Mouse (Mus musculus) heart, embryonic 10.5 days (tissue): ENCODE measurements around the gene Mllt11. TPM values are rescaled to one million over a fixed set of nuclear protein-coding genes. Genes with fewer than 3 reads are reported as not detected.

Experiments used
- DNase-seq: peaks from one replicate; pipeline ENCODE4 v3.0.0-alpha.2; 2017; ENCODE audit warnings: low spot score
- H3K27ac ChIP-seq: fragments of 300-500 bp; sonication (generic); 2 replicates; pipeline ENCODE4 v1.5.1; 2016; ENCODE audit warnings: mild to moderate bottlenecking
- H3K27me3 ChIP-seq: fragments of 300-500 bp; sonication (generic); 2 replicates; pipeline ENCODE4 v1.6.1; 2016; ENCODE audit warnings: mild to moderate bottlenecking; ENCODE audit not compliant: poor library complexity, insufficient read depth, severe bottlenecking
- H3K36me3 ChIP-seq: fragments of 300-500 bp; sonication (generic); 2 replicates; pipeline ENCODE4 v1.6.1; 2016; ENCODE audit warnings: mild to moderate bottlenecking, moderate library complexity
- H3K4me1 ChIP-seq: fragments of 300-500 bp; sonication (generic); 2 replicates; pipeline ENCODE4 v1.6.1; 2016; ENCODE audit warnings: mild to moderate bottlenecking
- H3K4me3 ChIP-seq: fragments of 300-500 bp; sonication (generic); 2 replicates; pipeline ENCODE4 v1.5.1; 2016; ENCODE audit warnings: mild to moderate bottlenecking, moderate library complexity
- H3K9me3 ChIP-seq: fragments of 300-500 bp; sonication (generic); 2 replicates; pipeline ENCODE4 v1.6.1; 2016; ENCODE audit warnings: mild to moderate bottlenecking, moderate library complexity
- WGBS: fragments of 180-500 bp; shearing (Covaris S2); methylation state at CpG from one replicate; pipeline ENCODE4 v1.1.7; 2016; 5-methylcytosine and 5-hydroxymethylcytosine counted together
- polyA plus RNA-seq: library from polyadenylated mRNA; unstranded; fragments of >200 nt; fragmentation: Nextera tagmentation; extraction: Ambion mirVana; gene quantifications from 2 replicates; pipeline ENCODE4 v1.2.1, GENCODE M21; 2016

Gene Mllt11
- polyA plus RNA-seq, 1 experiment from 2014 or later = 11.1 TPM

DNA sequence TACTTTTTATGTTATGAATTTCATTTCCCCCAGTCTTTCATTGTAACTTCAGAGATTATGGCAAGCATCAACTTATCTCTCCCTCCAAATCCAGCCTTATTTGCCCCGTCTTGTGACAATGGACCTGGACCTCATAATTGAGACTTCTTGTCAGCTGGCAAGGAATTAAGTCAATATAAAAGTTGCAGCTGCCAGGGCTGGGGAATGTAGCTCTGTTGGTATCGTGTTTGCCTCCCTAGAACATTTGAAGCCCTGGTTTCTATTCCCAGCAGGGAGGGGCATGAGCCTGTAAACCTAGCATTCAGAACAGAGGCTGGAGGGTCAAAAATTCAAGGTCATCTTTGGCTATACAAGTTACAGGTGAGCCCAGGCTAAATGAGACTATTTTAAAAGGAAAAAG, 36.2 kb downstream of the Mllt11 start:
- no peak overlapping the region for H3K4me3 ChIP-seq
- H3K27ac ChIP-seq = no peak overlapping the region
- no peaks in the 10 kb centered on the region for H3K4me1 ChIP-seq
- DNase-seq = no peak
- WGBS = 87% methylated on average over 2 of the region's 2 CpGs
- no peaks in the 10 kb centered on the region for H3K9me3 ChIP-seq
- H3K27me3 ChIP-seq = no peaks in the 10 kb centered on the region
- H3K36me3 ChIP-seq = peaks cover 78% of the 10 kb centered on the region

DNA sequence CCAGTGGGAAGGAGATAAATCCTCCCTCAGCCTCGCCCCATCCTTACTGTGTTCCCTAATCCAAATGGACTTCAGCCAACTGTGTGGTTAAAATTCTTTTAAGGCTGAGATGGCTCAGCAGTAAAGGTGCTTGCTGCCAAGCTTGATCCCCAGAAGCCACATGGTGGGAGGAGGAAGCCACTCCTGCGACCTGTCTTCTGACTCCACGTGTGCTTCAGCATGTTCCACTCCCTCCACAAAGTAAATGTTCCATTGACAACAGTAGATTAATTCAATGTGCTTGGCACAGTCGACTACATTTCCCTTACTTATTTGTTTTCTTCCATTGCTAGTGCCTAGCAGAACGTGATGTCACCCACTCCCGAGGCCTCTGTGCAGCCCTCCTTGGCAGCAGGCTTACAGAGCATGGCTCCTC, 37.2 kb downstream of the Mllt11 start:
- Histone ChIP-seq H3K27ac (no peak overlapping the region), H3K27me3 (no peaks in the 10 kb centered on the region), H3K36me3 (peaks cover 77% of the 10 kb centered on the region), H3K9me3 (no peaks in the 10 kb centered on the region), H3K4me3 (no peak overlapping the region), H3K4me1 (no peaks in the 10 kb centered on the region)
- WGBS = 86% methylated on average over 6 of the region's 6 CpGs
- no peak for DNase-seq

DNA sequence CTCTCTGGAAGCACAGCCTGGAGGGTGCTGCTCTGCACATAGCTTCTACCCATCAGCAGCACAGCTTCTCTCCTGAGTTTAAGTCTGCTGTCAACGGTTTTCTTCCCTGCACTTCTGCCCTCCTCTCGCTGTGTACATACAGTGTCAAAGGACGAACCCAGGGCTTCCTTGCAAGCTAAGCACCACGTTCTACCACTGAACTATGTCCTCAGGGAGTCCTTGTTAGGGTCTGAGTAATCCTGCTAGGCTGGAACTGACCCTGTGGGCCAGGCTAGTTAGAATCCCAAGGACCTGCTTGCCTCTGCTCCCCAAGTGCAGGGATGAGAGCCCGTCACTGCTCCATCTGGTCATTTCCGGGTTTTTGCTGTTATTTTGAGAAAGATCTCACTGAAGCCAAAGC, 45.1 kb downstream of the Mllt11 start:
- no peak overlapping the region for H3K27ac ChIP-seq
- H3K4me3 ChIP-seq = no peak overlapping the region
- 87% methylated on average over 6 of the region's 6 CpGs for WGBS
- DNase-seq = no peak
- no peaks in the 10 kb centered on the region for H3K4me1 ChIP-seq
- peaks cover 80% of the 10 kb centered on the region for H3K36me3 ChIP-seq
- no peaks in the 10 kb centered on the region for H3K27me3 ChIP-seq
- no peaks in the 10 kb centered on the region for H3K9me3 ChIP-seq

DNA sequence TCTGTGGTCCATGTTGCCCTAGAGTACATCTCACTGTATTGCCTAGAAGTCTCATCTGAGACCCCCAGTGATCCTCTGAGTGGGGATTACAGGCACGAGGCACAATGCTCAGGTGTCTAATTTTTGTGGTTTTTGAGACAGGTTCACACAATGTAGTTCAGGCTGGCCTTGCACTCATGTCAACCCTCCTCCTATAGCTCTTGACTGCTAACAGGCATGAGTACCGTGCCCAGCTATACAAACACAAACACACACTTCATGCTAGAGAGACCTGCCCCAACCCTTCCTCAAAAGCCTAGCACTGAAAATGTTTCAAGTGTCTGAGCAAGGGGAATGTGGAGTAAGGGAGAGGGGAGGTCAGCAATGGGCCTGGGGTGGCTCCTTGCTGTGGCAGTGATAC, 45.9 kb downstream of the Mllt11 start:
- Histone ChIP-seq H3K9me3 (no peaks in the 10 kb centered on the region), H3K4me3 (no peak overlapping the region), H3K27ac (no peak overlapping the region), H3K27me3 (no peaks in the 10 kb centered on the region), H3K4me1 (no peaks in the 10 kb centered on the region), H3K36me3 (peaks cover 81% of the 10 kb centered on the region)
- WGBS = 88% methylated on average over 2 of the region's 2 CpGs
- no peak for DNase-seq

DNA sequence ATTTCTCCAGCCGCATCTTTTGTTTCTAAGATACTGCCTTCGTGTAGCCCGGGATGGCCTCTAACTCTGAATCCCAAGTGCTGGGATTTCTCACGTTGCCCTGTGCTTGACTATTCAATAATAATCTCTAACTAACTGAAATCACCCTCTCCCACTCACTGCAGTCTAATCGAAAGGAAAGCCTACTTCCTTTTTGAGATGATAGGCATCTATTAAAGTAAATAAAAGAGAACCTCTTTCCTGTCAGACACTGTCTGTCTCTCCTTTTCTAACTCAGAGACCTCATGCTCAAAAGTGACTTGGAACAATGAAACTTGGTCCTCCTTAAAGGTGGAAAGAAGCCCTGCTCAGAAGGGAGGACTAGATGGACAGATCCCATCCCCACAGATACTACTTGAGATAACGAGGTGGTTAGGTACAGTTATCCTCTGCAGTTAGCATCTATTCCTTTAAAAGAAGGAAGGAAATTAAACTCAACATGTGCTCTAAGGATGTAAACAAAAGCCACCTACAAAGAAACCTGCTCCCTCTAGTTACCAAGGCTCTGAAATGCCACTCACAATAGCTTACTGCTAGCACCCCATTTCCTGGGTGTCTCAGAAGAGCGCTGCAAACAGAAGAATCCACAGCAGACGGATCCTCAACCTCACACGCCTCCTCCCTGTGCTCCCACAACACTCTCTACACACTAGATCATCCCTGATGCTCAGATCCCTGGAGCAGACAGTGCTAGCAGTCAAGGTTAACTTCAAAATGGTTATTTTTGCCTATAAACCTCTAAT, 47.0 kb downstream of the Mllt11 start:
- Histone ChIP-seq H3K4me3 (no peak overlapping the region), H3K4me1 (no peaks in the 10 kb centered on the region), H3K27me3 (no peaks in the 10 kb centered on the region), H3K9me3 (no peaks in the 10 kb centered on the region), H3K27ac (no peak overlapping the region), H3K36me3 (peaks cover 76% of the 10 kb centered on the region)
- DNase-seq = no peak
- 86% methylated on average over 9 of the region's 9 CpGs for WGBS

DNA sequence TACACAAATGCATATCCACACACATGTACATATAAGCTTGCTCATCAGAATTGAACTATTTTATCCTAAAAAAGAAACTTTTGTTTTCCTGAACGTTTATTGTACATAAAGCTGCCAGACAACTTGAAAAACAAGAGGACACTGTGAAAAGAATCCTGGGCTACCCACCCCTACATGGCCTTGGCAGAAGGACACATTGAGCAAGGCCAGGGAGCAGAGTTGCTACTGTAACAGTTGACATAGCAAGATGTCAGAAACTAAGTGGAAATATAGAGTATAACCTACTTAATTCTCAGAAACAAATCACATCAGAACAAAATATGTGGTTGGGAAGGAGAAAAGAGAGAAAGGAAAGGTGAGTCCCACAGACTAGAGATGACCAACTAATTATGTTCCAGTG, 50.1 kb downstream of the Mllt11 start:
- Histone ChIP-seq H3K36me3 (peaks cover 45% of the 10 kb centered on the region), H3K9me3 (no peaks in the 10 kb centered on the region), H3K27ac (no peak overlapping the region), H3K27me3 (no peaks in the 10 kb centered on the region), H3K4me1 (no peaks in the 10 kb centered on the region), H3K4me3 (no peak overlapping the region)
- 60% methylated on average over 1 of the region's 1 CpGs for WGBS
- DNase-seq = no peak

DNA sequence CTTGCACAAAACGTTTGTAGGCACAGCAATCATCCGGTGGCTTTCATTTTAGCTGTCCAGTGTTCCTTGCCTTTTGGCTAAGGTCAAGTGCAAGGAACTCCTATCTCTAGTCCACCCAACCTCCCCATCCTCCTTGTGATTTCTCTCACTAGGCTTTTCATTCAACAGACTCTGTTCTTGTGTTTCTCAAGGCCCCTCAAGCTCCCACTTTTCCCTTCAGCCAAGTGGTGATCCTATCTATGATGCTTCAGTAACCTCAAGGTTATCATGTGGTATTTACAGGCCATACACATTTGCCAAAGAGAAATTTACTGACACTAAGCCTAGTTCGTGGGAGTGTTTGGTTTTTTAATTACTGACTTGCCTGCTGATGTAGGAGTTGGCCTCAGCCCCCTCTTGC, 52.1 kb downstream of the Mllt11 start:
- 69% methylated on average over 3 of the region's 3 CpGs for WGBS

DNA sequence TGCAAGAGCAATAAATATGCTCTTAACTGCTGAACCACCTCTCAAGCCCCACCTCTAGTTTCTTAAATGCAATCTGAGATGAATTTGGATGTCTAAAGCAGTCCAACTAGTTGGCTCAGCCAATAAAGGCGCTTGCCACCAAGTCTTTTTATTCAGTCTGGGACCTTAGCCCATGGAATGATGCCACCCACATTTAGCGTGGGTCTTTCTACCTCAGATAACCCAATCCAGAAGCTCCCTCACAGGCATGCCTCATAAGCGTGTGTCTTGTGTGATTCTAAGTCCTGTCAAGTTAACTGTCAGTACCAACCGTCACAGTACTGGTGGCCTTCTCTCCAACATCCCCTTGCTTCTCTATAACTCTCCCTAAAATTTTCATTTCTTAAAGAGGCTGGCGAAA, 53.0 kb downstream of the Mllt11 start:
- WGBS = 85% methylated on average over 5 of the region's 5 CpGs
- H3K27ac ChIP-seq = no peak overlapping the region
- H3K9me3 ChIP-seq = no peaks in the 10 kb centered on the region
- peaks cover 10% of the 10 kb centered on the region for H3K27me3 ChIP-seq
- DNase-seq = no peak
- peaks cover 18% of the 10 kb centered on the region for H3K36me3 ChIP-seq
- no peak overlapping the region for H3K4me3 ChIP-seq
- peaks cover 3% of the 10 kb centered on the region for H3K4me1 ChIP-seq

More for the DNA sequence above, 52.1 kb downstream of the Mllt11 start:
- Histone ChIP-seq H3K4me3 (no peak overlapping the region), H3K27ac (no peak overlapping the region), H3K9me3 (no peaks in the 10 kb centered on the region), H3K4me1 (no peaks in the 10 kb centered on the region), H3K36me3 (peaks cover 28% of the 10 kb centered on the region), H3K27me3 (0 out of 2 replicates have a peak, but pooled peaks cover 4% of the 10 kb centered on the region)
- DNase-seq = no peak

DNA sequence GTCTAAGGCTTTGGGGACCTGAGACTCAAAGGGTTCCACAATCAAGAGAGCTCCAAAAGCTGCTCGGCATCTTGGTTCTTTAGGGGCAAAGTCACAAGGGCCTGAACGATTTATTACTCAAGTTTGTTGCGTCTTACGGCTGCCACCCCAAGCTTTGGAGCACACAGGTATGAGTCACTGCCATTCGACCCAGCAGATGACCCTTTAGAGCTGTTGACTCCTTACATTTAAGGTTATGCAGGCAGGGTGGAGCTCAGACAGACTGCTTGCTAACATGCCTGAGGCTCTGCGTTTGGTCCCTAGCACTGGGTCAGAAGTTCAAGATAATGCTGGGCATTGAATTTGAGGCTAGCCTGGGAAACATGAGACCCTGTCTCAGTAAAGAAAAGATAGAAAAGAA, 54.4 kb downstream of the Mllt11 start:
- H3K4me1 ChIP-seq = peaks cover 16% of the 10 kb centered on the region
- H3K27ac ChIP-seq = no peak overlapping the region
- peaks cover 24% of the 10 kb centered on the region for H3K27me3 ChIP-seq
- H3K36me3 ChIP-seq = peaks cover 13% of the 10 kb centered on the region; the same call in 1 of the 2 replicates
- H3K9me3 ChIP-seq = no peaks in the 10 kb centered on the region
- DNase-seq = no peak
- H3K4me3 ChIP-seq = no peak overlapping the region
- WGBS = 65% methylated on average over 6 of the region's 6 CpGs

DNA sequence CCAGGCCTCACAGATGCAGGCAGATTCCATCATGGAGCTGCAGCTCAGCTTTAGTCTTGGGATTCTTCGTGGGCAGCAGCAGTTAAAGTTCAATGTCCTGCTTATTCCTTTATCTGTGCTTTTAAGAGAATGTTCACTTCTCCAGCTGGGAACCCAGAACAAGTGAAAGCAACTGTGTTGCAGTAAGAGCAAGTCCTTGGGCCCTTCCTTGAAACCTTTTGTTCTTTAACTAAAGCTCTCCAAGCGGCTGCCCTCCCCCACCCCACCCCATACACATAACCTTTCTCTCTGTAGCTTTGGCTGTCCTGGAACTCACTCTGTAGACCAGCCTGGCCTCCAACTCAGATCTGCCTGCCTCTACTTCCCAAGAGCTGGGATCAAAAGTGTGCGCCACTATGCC, 55.5 kb downstream of the Mllt11 start:
- Histone ChIP-seq H3K4me3 (no peak overlapping the region), H3K36me3 (peaks cover 23% of the 10 kb centered on the region; the same call in 1 of the 2 replicates), H3K27ac (no peak overlapping the region), H3K4me1 (peaks cover 21% of the 10 kb centered on the region), H3K9me3 (no peaks in the 10 kb centered on the region), H3K27me3 (peaks cover 35% of the 10 kb centered on the region)
- 63% methylated on average over 3 of the region's 3 CpGs for WGBS
- DNase-seq = no peak

DNA sequence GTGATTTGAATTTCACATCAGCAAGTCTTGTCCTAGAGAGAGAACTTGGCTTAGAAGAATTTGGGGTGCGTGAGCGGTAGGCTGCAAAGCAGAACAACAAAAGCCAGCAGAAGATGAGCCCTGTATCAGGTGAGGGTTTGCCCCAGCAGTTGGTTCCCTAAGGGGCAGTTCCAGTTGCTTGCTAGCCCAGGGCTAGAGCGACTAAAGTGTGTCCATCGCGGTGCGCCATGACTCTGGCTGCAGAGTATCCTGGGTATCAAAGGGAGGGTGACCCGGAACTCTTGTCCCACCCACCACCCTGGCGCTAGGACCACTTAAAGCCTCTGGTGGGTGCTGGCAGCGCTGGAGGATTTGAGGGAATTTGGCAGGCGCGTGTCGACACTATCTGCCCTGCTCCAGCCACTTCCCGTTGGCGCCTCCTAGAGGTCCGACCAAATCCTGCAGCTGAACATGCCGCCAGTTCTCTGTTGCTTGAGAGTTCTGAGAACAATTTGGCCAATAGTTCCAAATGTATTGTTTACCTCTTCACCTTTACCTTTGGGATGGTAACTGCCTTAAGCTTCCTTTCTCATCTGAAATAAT, 57.9 kb downstream of the Mllt11 start:
- Histone ChIP-seq H3K27ac (no peak overlapping the region), H3K36me3 (peaks cover 42% of the 10 kb centered on the region), H3K27me3 (peaks cover 58% of the 10 kb centered on the region), H3K4me1 (peaks cover 21% of the 10 kb centered on the region), H3K9me3 (no peaks in the 10 kb centered on the region), H3K4me3 (peak overlapping the region; percentile 58)
- under 1% methylated on average over 16 of the region's 16 CpGs for WGBS
- peak; percentile 92 for DNase-seq

DNA sequence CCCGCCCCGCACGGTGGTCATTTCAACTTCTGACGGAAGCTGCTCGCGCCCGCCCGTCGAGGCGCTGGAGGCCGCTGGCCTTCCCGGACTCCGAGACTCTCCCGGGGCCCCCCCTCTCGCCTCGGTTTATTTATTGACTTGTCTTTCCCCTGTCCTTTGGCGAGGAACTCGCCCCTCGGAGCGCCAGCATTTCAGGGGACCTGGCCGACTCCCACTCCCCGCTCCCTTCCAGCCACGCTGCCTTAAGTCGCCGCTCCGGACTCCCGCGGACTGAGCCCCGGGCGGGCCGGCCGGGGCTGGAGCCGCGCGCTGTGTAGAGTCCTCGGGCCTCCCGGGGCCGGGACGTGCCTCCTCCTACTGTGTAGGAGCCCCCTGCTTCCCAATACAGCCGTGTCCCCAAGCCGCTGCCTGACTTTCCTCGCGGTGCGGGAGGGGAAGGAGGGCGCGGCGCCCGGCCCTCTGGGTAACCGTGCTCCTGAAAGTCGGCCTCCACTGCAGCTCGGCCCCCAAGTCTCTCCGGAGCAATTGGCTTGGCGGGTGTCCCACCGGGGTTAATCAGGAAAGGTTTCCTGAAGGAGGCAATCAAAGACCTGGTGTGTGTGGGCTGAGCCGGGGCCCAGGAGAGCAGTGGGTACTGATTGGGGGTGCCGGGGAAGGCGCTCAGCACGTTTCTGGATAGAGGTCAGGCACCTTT, 58.6 kb downstream of the Mllt11 start:
- Histone ChIP-seq H3K4me3 (peak overlapping the region; percentile 58), H3K9me3 (no peaks in the 10 kb centered on the region), H3K27ac (peak overlapping the region; percentile 56; the same call in 1 of the 2 replicates), H3K27me3 (peaks cover 65% of the 10 kb centered on the region), H3K36me3 (peaks cover 44% of the 10 kb centered on the region), H3K4me1 (peaks cover 21% of the 10 kb centered on the region)
- DNase-seq = no peak
- 2% methylated on average over 58 of the region's 58 CpGs for WGBS
